Mouse (Mus musculus): ENCODE results near the gene Pabpn1.
A peak's percentile ranks its signal among the peaks of the same experiment; 100 is the strongest.

GRCm38 (mm10) chr14:54883154-54884021, 8.9 kb upstream of the Pabpn1 start, which contains the start of the genes Bcl2l2 and Gm20521:
- no peak for TF ChIP-seq CTCF (conservative IDR thresholded peaks at IDR 0.05; ENCODE audit: insufficient read depth, insufficient read length, low read depth, low read length)
- peak; percentile 80 for TF ChIP-seq POLR2A (IDR thresholded peaks at IDR 0.05; ENCODE audit: low read depth, low read length)

Measured in kidney, adult 2 months (tissue).